Mouse (Mus musculus): ENCODE results near the gene Fam135a.

The Fam135a gene

DNA sequence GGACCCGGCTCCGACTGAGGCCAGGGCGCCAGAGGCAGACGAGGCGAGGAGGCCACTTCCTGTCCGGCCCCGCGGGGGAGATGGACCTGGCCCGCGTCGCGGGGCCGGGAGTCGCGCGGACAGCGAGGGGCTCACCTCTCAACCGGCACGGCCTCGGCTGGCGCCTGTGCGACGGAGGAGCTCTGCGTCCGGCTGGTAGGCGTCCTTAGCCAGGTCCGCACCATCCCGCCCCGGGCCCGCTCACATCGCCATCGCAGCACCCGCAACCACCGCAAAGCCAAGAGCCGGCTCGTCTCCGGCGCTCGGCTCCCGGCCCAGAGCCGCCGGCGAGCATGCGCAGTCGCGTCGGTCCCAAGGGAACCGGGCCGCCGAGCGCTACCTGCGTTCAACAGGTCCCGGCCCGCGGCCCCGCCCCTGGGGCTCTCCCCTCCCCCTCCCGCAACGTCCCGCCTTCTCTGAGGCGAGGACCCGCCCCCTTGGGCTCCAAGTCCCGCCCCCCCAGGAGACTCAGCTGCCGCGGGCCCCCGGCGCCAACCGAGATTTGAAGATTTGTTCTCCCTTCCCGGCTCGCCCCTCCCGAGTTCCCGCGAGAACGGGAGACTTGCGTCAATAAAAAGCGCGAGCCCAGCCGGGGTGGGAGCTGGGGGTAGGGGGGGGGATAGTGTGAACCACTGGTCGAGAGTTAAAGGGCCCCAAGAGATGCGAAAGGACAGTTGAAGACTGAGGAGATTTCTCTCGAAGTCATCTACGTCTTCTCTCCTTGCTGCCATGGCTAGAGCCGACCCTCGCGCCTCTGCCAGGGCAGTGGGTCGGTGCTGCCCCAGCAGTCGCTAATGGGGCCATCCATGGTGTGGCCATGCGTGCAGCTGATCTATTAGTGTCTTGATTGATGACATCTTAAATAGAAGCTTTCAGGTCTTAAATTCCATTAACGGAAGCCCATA, at the start of gene Fam135a:
TSS of gene Fam135a (minus strand) at position 416 of the 944 bp plus-strand sequence.
- peak; percentile 21 for DNase-seq (ENCODE audit: low read depth)

DNA sequence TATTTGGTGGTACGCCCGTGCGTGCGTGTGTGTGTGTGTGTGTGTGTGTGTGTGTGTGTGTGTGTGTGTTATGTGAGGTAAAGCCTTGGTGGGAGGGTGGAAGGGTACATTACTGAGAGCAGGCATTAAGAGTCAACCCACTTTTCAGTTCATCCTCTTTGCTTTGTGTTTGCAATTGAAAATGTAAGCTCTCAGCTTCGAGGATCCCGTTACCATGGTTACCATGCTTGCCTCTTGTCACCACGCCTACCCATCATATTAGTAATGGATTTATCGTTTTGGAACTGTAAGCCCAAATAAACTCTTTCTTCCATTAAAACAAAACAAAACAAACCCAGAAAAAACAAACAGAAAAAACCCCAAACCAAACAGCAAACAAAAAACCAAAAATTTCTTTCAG, 43.4 kb upstream of the Fam135a start:
- DNase-seq (ENCODE audit: low read depth) = no peak

DNA sequence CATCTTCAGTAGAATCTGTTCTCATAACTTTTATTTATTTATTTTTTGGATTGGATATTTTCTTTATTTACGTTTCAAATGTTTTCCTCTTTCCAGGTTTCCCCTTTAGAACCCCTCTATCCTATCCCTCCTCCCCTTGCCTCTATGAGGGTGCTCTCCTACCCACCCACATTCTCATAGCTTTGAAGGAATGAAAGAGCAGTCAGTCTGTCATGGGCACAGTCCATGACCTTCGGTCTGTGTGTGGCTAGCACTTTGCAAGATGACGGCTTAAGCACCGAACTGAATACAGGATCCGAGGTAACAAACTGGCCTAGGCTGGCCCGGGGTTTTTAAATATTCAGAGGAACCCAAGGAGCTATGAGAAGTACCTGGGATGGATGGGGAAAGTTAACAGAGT, 40.4 kb upstream of the Fam135a start:
- no peak for DNase-seq (ENCODE audit: low read depth)

DNA sequence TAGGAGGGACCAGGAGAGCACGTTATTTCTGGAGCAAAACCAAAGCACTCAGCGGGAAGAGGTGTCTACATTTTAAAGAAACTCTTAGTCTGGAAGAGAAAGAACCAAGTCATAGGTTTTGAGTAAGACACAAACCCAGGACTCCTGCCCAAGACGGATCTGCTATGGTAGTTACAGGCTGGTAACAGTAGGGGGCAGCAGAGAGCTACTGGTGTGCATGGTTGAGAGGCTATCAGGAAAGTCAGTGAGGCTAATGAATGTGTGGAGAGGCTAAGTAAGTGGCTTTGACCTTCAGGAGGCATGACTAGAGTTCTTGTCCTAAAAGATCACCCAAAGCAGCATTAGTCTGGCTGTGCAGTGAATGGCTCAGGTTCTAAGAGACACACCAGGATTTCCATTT, 37.0 kb upstream of the Fam135a start:
- DNase-seq (ENCODE audit: low read depth) = peak; percentile 9

GRCm38 (mm10) chr1:24134792-24135191, 34.7 kb upstream of the Fam135a start:
- DNase-seq (ENCODE audit: low read depth) = peak; percentile 2

DNA sequence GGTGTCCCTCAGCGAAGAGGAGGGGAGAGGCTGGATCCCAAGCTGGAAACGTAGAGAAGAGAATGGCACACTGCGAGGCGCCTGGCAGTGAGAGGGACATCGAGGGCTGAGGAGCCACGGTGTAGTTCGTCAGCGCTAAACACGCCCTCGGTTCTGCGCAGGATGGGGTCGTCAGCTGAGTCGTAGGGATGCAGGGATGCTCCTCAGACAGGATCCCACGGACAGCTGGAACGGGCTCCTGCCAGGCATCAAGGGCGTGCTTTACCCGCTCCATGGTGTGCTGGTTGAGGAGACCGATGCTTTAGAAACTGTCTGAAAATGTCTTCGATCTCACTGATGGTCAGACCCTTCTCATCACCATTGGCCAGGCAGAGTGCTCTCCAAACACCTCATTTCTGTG, 33.7 kb upstream of the Fam135a start:
- DNase-seq (ENCODE audit: low read depth) = no peak

- DNase-seq (ENCODE audit: low read depth) = no peak
Observed at GRCm38 (mm10) chr1:24127866-24128265, 27.7 kb upstream of the Fam135a start.

DNA sequence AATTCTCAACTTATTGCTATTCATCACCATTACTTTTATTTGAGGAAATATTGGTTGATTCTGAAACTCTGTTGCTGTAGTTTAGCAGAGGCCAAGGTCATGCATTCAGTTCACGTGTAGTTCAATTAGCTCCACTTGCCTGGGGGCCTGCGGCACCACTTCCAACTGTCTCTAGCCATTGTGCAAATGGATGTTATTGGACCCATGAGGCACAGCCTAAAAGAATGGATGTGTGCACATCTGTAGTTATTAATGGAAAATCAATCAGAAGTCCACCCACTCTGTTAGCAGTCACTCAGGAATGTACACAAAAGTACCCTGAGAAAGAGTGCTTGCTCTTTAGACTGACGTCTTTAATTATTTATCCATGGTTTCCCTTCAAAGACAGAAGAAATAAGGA, 24.5 kb upstream of the Fam135a start:
- DNase-seq (ENCODE audit: low read depth) = no peak

- no peak for DNase-seq (ENCODE audit: low read depth)
Observed at GRCm38 (mm10) chr1:24122582-24122981, 22.4 kb upstream of the Fam135a start.

DNA sequence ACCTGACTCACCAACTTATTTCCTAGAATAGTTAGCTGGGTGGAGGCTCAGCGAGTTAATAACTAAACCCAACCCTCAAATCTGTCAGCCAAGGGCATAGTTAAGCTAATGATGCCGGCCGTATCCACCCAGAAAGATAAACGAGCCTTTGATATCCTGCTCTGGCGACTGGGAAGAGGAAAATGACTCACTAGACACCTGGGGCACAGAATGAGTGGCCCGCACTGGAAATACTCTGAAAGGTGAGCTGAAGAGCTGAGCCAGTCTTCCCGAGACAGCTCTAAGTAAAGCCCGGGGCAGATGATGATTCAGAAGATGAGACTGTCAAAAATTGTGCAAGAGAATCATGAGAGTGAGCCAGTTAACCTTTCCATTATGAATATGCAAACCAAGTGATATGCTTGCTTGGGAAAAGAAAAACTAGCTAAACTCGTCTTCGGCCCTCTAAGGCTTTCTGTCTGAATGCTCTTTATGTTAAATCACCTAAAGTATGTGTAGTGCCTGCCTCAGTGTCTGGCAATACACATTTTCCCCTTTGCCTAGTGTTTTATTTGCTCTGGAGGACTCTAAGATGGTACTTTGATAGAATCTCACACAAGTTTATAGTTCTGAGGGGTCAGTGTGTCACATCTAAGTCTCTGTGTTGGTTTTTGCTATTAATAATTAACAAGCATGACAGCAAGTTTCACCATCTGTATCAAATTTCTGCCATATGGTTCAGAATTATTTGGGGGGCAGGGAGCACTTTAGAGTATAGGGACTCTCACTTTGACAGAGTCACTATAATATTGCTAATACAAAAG, 8.0 kb upstream of the Fam135a start:
- DNase-seq (ENCODE audit: low read depth) = no peak

DNA sequence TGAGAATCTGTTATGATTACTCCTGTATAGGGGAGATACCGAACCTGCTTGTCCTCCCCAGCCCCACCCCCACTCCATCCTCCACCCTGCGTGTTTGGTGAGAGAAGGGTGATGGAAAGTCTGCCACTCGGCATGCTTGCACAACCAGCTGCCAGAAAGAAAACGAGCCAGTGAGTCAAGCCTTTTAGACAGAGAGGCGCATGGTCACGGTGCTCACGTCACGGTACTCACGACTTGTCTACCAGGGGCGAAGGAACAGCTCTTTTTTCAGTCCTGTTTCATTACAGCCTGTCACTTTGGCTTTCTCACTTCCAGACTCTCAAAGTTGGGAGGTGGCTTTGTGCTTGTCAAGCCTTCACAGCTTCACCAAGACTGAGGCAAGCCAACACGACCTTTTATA, 7.2 kb upstream of the Fam135a start:
- no peak for DNase-seq (ENCODE audit: low read depth)

GRCm38 (mm10) chr1:24102579-24103149, 2.5 kb upstream of the Fam135a start:
- DNase-seq (ENCODE audit: low read depth) = no peak

DNA sequence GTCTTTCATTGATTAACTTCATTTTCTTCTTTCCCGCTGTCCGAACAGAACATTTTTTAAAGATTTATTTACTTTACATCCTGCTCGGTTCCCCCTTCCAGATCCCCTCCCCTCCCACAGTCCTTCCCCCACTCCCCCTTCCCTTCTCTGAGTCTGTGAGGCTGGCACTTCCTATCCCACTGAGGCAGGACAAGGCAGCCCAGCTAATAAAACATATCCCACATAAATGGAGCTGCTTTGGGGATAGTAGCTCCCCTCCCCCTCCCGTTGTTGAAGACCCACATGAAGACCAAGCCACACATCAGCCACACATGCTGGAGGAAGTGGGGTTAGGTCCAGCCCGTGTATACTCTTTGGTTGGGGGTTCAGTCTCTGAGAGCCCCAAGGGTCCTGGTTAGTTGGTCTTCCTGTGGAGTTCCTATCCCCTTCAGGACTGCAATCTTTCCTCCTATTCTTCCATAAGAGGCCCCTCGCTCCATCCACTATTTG, 773 bp upstream of the Fam135a start:
- no peak for DNase-seq (ENCODE audit: low read depth)

DNA sequence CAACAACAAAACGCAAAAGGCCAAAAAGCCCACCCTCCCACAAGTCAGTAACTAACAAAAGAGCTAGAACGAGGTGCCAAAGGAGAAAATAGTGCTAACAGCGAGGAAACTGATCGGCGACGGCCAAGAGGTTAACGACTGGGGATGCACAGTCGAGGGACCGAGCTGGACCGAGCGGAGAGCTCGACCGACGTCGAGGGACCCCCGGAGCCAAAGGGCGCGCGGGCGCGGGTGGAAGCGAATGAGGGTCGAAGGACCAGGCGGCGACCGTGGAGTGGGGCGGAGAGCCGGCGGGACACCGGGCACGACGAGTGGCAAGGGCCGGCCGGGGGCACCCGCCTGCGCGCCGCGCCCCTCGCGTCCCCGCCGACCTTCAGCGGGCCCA, 608 bp downstream of the Fam135a start:
- DNase-seq (ENCODE audit: low read depth) = no peak

GRCm38 (mm10) chr1:24097541-24097940, 2.6 kb downstream of the Fam135a start:
- no peak for DNase-seq (ENCODE audit: low read depth)

GRCm38 (mm10) chr1:24092414-24092813, 7.7 kb downstream of the Fam135a start:
- DNase-seq (ENCODE audit: low read depth) = no peak

DNA sequence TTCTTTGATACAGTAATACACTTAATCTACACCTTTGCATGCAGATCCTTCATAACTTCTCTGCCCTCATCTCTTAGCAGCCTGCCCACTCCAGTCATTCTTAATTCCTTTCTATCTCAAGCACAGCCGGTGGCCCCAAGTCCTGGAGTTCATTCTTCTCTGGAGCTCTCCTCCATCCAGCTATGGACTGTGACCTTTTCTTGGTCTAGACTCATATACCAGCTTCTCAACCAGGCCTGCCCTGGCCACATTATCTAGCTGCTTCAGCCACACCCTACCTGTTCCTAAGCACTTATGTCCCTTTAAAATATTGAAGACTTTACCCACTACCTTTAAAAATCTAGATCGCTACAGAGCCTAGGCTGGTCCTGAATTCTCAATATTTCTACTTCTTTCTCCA, 9.5 kb downstream of the Fam135a start:
- DNase-seq (ENCODE audit: low read depth) = no peak

DNA sequence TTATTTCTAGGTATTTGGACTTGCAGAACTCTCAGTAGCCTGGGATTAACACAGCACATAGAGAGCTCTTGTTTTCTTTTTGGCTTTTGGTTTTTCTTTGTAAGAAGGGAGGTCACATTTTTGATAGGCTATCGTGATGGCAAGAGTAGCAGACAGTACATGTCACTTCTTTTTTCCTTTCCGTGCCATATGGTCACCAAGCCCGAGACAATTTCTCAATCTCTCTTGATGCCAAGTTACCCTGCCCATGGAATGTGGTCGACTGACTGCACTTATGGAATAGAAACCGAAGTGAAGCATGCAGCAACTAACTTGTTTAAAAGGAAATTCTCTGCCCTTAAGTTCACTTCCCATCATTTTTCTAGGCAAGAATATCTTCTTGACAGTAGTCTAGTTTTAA, 10.0 kb downstream of the Fam135a start:
- DNase-seq (ENCODE audit: low read depth) = no peak

GRCm38 (mm10) chr1:24086176-24086575, 14.0 kb downstream of the Fam135a start:
- DNase-seq (ENCODE audit: low read depth) = no peak

DNA sequence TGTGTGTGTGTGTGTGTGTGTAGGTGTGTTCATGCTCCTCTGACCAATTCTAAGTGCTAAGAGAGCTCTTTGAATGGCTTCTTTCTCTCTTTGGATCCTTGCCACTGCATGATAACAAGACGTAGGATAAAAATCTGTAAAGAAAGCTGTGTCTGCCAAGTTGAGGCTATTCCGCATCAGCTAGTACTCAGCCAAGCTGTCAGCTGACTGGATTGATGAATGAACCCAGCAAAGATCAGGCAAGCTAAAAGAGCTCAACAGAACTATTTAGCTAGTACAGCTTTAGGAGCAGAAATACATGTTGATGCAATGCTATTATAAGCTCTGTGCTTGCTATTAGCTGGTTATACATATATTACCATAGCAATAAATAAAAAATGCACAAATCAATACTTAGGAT, 25.7 kb downstream of the Fam135a start:
- DNase-seq (ENCODE audit: low read depth) = no peak

GRCm38 (mm10) chr1:24073386-24074248, 26.5 kb downstream of the Fam135a start:
- no peak for DNase-seq (ENCODE audit: low read depth)

DNA sequence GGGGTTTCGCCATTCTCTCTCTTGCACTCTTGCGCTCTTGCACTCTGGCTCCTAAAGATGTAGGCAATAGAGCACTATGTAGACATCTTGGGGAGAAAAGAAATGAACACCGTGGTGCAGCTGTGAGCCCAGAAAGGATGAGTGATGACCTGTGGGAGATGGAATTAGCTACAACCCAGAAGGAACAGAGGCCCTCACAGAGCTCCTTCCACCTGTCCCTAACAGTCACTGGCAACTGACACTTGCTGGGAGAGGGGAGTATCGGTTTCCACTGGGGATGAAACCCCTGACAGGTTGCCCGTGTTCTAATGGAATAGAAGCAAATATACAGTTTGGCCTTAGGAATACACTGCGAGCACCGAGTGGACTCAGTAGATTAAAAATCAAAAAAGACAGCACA, 31.3 kb downstream of the Fam135a start:
- no peak for DNase-seq (ENCODE audit: low read depth)

Measured in c-Kit-positive CD71-positive TER-119-negative erythroid progenitor cells, embryonic 14.5 days (primary cell).